Mouse (Mus musculus) embryo, embryonic 10 days (tissue): ENCODE results near the gene Vti1a.

Experiments
- DNase-seq: peaks from one replicate; pipeline ENCODE4 v3.0.0-alpha.2; 2015; ENCODE audit warnings: low spot score

The Vti1a gene

GRCm38 (mm10) chr19:55315452-55316108 is 515 bp upstream of the Vti1a start, which contains the start of gene Zdhhc6:
Gene Zdhhc6, minus strand, starts transcription at chr19:55316032.
- peak; percentile 58 for DNase-seq

- peak; percentile 10 for DNase-seq
Measured at GRCm38 (mm10) chr19:55316901-55317300, 806 bp downstream of the Vti1a start.

GRCm38 (mm10) chr19:55319036-55319435 is 2.9 kb downstream of the Vti1a start:
- no peak for DNase-seq

GRCm38 (mm10) chr19:55319521-55319920 is 3.4 kb downstream of the Vti1a start:
- DNase-seq, result no peak

- DNase-seq, result no peak
Measured at GRCm38 (mm10) chr19:55322604-55323003, 6.5 kb downstream of the Vti1a start.

- DNase-seq, result no peak
Measured at GRCm38 (mm10) chr19:55327510-55327909, 11.4 kb downstream of the Vti1a start.

- DNase-seq, result no peak
Measured at GRCm38 (mm10) chr19:55331776-55332175, 15.7 kb downstream of the Vti1a start.

GRCm38 (mm10) chr19:55332641-55333268 is 16.7 kb downstream of the Vti1a start:
- peak; percentile 84 for DNase-seq

- peak; percentile 44 for DNase-seq
Measured at GRCm38 (mm10) chr19:55335881-55336280, 19.8 kb downstream of the Vti1a start.

- DNase-seq, result no peak
Measured at GRCm38 (mm10) chr19:55336441-55336840, 20.3 kb downstream of the Vti1a start.

GRCm38 (mm10) chr19:55337066-55337465 is 21.0 kb downstream of the Vti1a start:
- DNase-seq, result no peak

GRCm38 (mm10) chr19:55337664-55338063 is 21.6 kb downstream of the Vti1a start:
- DNase-seq, result no peak

GRCm38 (mm10) chr19:55340521-55340920 is 24.4 kb downstream of the Vti1a start:
- DNase-seq, result no peak

GRCm38 (mm10) chr19:55341377-55341776 is 25.3 kb downstream of the Vti1a start:
- DNase-seq, result no peak

GRCm38 (mm10) chr19:55342423-55342822 is 26.3 kb downstream of the Vti1a start:
- DNase-seq, result no peak

- no peak for DNase-seq
Measured at GRCm38 (mm10) chr19:55343274-55343673, 27.2 kb downstream of the Vti1a start.

GRCm38 (mm10) chr19:55348187-55348586 is 32.1 kb downstream of the Vti1a start:
- DNase-seq, result no peak

GRCm38 (mm10) chr19:55350673-55351378 is 34.7 kb downstream of the Vti1a start:
- no peak for DNase-seq

GRCm38 (mm10) chr19:55362606-55363005 is 46.5 kb downstream of the Vti1a start:
- no peak for DNase-seq

- DNase-seq, result no peak
Measured at GRCm38 (mm10) chr19:55369691-55370090, 53.6 kb downstream of the Vti1a start.

- DNase-seq, result no peak
Measured at GRCm38 (mm10) chr19:55376331-55376730, 60.2 kb downstream of the Vti1a start.

GRCm38 (mm10) chr19:55377465-55377864 is 61.4 kb downstream of the Vti1a start:
- DNase-seq, result no peak

- DNase-seq, result no peak
Measured at GRCm38 (mm10) chr19:55378884-55379283, 62.8 kb downstream of the Vti1a start.
